Mouse (Mus musculus) gastrocnemius, postnatal 14 days (tissue): ENCODE data around the gene Gm10334. TPM values are rescaled to one million over a fixed set of nuclear protein-coding genes. Genes with fewer than 3 reads are reported as not detected.
"Not testable (repeated sequence)": the region's sequence is repeated elsewhere in the genome, so short reads cannot be mapped to it uniquely, and the experiment has no call there.

Experiments used
- DNase-seq: peaks from one replicate; pipeline ENCODE4 v3.0.0; 2021; ENCODE audit warnings: mixed read lengths
- intact Hi-C: fragments of 180-260 bp; cut with DNase I; formaldehyde crosslinking; loops from one replicate; pipeline ENCODE4 v1.15.1; 2025; ENCODE audit warnings: low total_unique reads
- long read RNA-seq, 2 experiments: library from polyadenylated mRNA; stranded (forward); transcript quantifications; one replicate each; pipeline ENCODE4 v2.0.0; 2021
- total RNA-seq, 2 experiments: library from RNA; stranded (reverse); gene quantifications; 2 replicates each; pipeline ENCODE4 v1.2.3; 2021

Gm10334 gene
- not detected for total RNA-seq
- long read RNA-seq, experiment 1: 0 reads
- long read RNA-seq, experiment 2: 0 reads

- intact Hi-C loops, DNase-seq: not testable (repeated sequence)
Observed at GRCm38 (mm10) chr6:41446045-41446444, at the start of gene Gm10334. Gm10334 (minus strand) TSS chr6:41446145.

- DNase-seq, intact Hi-C loops: not testable (repeated sequence)
Observed at GRCm38 (mm10) chr6:41458632-41459031, 12.7 kb upstream of the Gm10334 start, which contains the start of gene Prss1. Prss1 (plus strand) TSS chr6:41458932.

GRCm38 (mm10) chr6:41442261-41442660 is 3.7 kb downstream of the Gm10334 start:
- intact Hi-C loops, DNase-seq: not testable (repeated sequence)

Other genes starting within 250 kb of the Gm10334 start
- gene Try4, start 143.9 kb downstream of the Gm10334 start, total RNA-seq: not detected
- gene Try5, start 129.3 kb downstream of the Gm10334 start, total RNA-seq: not detected
- gene Try10, start 92.0 kb downstream of the Gm10334 start, total RNA-seq: not detected
- gene Prss3, start 68.5 kb downstream of the Gm10334 start, total RNA-seq: not detected
- gene Gm5771, start 53.8 kb downstream of the Gm10334 start, total RNA-seq: not detected
- gene Prss1, start 12.8 kb upstream of the Gm10334 start, total RNA-seq: not detected
- gene Prss2, start 75.6 kb upstream of the Gm10334 start, total RNA-seq: not detected
- 1 to 10 TPM; 1.2 to 2.5 TPM for gene Ephb6, start 159.3 kb upstream of the Gm10334 start, total RNA-seq
- gene Trpv6, start 190.3 kb upstream of the Gm10334 start, total RNA-seq: not detected
- not detected for gene Trpv5, start 234.6 kb upstream of the Gm10334 start, total RNA-seq
- gene Llcfc1, start 238.3 kb upstream of the Gm10334 start, total RNA-seq: not detected